Mouse (Mus musculus): ENCODE measurements at regions not wholly inside any gene's neighbourhood (a gene's known extent, or its start where the extent isn't known, plus 50 kb on each side); places are given as distances from the start of the nearest gene placed in this dataset.

GRCm38 (mm10) chr19:21146860-21147390, 125.2 kb upstream of the Zfand5 start:
- no peak for DNase-seq (ENCODE audit: low spot score)

GRCm38 (mm10) chr19:21144659-21145283, 127.3 kb upstream of the Zfand5 start:
- no peak for DNase-seq (ENCODE audit: low spot score)

GRCm38 (mm10) chr19:21143970-21144595, 128.0 kb upstream of the Zfand5 start:
- no peak for DNase-seq (ENCODE audit: low spot score)

GRCm38 (mm10) chr19:21140456-21140855, 131.6 kb upstream of the Zfand5 start:
- DNase-seq (ENCODE audit: low spot score), result no peak

- no peak for DNase-seq (ENCODE audit: low spot score)
Measured at GRCm38 (mm10) chr19:21138998-21139495, 133.0 kb upstream of the Zfand5 start.

- DNase-seq (ENCODE audit: low spot score), result no peak
Measured at GRCm38 (mm10) chr19:21136756-21137155, 135.3 kb upstream of the Zfand5 start.

- DNase-seq (ENCODE audit: low spot score), result no peak
Measured at GRCm38 (mm10) chr19:21135998-21136380, 136.1 kb upstream of the Zfand5 start.

- no peak for DNase-seq (ENCODE audit: low spot score)
Measured at GRCm38 (mm10) chr19:21135297-21135997, 136.6 kb upstream of the Zfand5 start.

- DNase-seq (ENCODE audit: low spot score), result no peak
Measured at GRCm38 (mm10) chr19:21129653-21130052, 142.4 kb upstream of the Zfand5 start.

- no peak for DNase-seq (ENCODE audit: low spot score)
Measured at GRCm38 (mm10) chr19:21127079-21127745, 144.9 kb upstream of the Zfand5 start.

- DNase-seq (ENCODE audit: low spot score), result no peak
Measured at GRCm38 (mm10) chr19:21126670-21127069, 145.4 kb upstream of the Zfand5 start.

- DNase-seq (ENCODE audit: low spot score), result no peak
Measured at GRCm38 (mm10) chr19:21119477-21119876, 152.6 kb upstream of the Zfand5 start.

- no peak for DNase-seq (ENCODE audit: low spot score)
Measured at GRCm38 (mm10) chr19:21118782-21119181, 153.3 kb upstream of the Zfand5 start.

- no peak for DNase-seq (ENCODE audit: low spot score)
Measured at GRCm38 (mm10) chr19:21115693-21116092, 156.4 kb upstream of the Zfand5 start.

GRCm38 (mm10) chr19:21111836-21112235, 157.8 kb upstream of the Tmc1 start:
- no peak for DNase-seq (ENCODE audit: low spot score)

GRCm38 (mm10) chr19:21108311-21108710, 154.3 kb upstream of the Tmc1 start:
- DNase-seq (ENCODE audit: low spot score), result no peak

GRCm38 (mm10) chr19:21107741-21108140, 153.7 kb upstream of the Tmc1 start:
- no peak for DNase-seq (ENCODE audit: low spot score)

- DNase-seq (ENCODE audit: low spot score), result no peak
Measured at GRCm38 (mm10) chr19:21107275-21107674, 153.3 kb upstream of the Tmc1 start.

GRCm38 (mm10) chr19:21106766-21107165, 152.8 kb upstream of the Tmc1 start:
- DNase-seq (ENCODE audit: low spot score), result no peak

- DNase-seq (ENCODE audit: low spot score), result no peak
Measured at GRCm38 (mm10) chr19:21106241-21106669, 152.3 kb upstream of the Tmc1 start.

GRCm38 (mm10) chr19:21105004-21105403, 151.0 kb upstream of the Tmc1 start:
- DNase-seq (ENCODE audit: low spot score), result no peak

GRCm38 (mm10) chr19:21104462-21104936, 150.5 kb upstream of the Tmc1 start:
- peak; percentile 14 for DNase-seq (ENCODE audit: low spot score)

Measured in urinary bladder, postnatal 10 days (tissue).